Mouse (Mus musculus) cerebellum, adult 9-10 months (tissue): Measurements from ENCODE around the gene Rc3h1.
"Not testable (repeated sequence)": the region's sequence is repeated elsewhere in the genome, so short reads cannot be mapped to it uniquely, and the experiment has no call there.

Experiments
- DNase-seq: peaks from one replicate; pipeline ENCODE4 v3.0.0; 2022

Gene Rc3h1

GRCm38 (mm10) chr1:160906057-160906557 is at the start of gene Rc3h1:
TSS of gene Rc3h1 (plus strand) at chr1:160906418.
- peak; percentile 97 for DNase-seq

DNA sequence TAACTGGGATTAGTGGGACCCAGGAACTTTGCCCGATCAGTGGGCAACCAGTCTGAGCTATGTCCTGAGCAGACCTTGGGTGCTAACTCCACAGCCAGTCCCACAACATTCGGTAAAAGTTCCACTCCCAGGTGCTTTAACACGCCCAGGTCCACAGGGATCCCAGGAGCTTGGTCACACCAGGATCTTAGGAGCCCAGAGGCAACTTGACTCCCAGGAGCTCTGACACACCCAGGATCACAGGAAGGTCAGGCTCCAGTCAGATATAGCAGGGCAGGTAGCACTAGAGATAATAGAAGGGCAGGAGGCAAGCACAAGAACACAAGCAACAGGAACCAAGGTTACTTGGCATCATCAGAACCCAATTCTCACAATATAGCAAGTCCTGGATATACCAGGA is 48.1 kb upstream of the Rc3h1 start:
- no peak for DNase-seq

DNA sequence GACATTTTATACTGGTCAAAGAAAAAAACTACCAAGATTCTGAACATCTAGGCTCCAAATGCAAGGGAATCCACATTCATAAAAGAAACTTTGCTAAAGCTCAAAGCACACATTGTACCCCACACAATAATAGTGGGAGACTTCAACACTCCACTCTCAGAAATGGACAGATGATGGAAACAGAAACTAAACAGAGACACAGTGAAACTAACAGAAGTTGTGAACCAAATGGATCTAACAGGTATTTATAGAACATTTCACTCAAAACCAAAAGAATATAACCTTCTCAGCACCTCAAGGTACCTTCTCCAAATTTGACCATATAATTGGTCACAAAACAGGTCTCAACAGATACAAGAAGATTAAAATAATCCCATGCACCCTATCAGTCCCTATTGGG is 46.3 kb upstream of the Rc3h1 start:
- DNase-seq = not testable (repeated sequence)

DNA sequence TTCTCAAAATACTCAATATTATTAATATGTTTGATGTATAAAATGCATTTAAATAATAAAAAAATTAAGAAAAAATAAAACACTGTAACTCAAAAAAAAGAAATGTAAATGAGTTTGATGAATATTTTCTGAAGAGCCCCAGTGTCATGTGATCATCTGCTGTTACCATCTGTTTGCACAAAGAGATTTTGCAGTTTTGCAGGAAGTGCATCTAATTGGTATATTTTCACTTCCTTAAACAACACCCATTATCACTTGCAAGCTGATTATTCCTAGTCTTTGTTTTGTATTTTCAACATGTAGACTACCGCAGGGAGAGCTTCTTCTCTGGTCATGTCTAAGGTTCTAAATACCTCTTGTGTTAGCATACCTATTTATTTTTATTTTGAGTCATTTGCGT is 45.1 kb upstream of the Rc3h1 start:
- no peak for DNase-seq

DNA sequence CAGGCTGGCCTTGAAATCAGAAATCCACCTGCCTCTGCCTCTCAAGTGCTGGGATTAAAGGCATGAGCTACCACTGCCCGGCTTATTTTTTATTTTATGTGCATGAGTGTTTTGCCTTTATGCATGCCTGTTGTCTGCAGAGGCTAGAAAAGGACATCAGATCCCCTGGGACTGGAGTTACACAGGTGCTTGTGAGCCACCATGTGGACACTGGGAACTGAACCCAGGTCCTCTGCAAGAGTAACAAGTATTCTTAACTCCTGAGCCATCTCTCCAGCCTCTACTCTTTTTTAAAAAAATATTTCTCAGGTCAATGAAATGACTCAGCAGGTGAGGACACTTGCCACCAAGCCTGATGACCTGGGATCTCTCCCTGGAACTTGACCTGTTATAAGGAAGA is 44.6 kb upstream of the Rc3h1 start:
- no peak for DNase-seq

GRCm38 (mm10) chr1:160863027-160863426 is 43.2 kb upstream of the Rc3h1 start:
- DNase-seq = peak; percentile 79

DNA sequence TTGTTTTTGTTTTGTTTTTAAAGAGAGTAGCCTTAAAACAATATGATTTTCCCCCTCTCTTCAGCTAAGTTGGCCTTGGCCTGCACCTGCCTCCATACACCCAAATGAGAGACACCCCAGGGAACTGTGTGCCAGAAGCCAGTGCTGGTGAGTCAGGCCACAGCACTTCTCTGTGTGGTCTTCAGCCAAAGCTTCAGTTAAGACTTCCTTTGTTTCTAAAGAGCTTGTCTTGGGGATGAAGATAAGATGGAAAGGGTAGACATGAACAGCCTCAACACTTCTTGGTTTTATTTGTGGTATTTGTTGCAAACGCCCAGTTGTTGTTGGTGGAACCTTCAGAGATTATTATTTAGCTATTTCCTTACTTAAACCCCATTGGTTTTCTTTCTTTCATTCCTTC is 31.5 kb upstream of the Rc3h1 start:
- no peak for DNase-seq

DNA sequence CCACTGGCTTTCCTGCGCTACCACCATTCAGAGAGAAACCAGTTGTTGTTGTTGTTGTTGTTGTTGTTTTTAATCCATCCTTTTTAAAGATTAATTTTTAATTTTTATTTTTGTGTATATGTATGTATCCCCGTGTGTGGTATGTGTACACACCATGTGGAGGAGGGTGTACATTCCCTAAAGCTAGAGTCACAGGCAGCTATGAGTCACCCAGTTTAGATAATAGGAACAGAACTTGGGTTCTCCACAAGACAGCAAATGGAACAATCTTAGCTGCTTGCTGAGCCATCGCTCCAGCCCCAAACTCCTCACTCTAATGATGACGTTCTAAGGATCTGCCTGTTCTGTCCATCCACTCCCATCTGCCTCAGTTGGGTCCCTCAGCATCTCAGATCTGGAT is 29.2 kb upstream of the Rc3h1 start:
- no peak for DNase-seq

GRCm38 (mm10) chr1:160878485-160878884 is 27.7 kb upstream of the Rc3h1 start:
- no peak for DNase-seq

- DNase-seq = not testable (repeated sequence)
These were observed 24.8 kb upstream of the Rc3h1 start for GRCm38 (mm10) chr1:160881378-160881777.

- no peak for DNase-seq
These were observed 24.2 kb upstream of the Rc3h1 start for GRCm38 (mm10) chr1:160881968-160882367.

- DNase-seq = no peak
These were observed 21.9 kb upstream of the Rc3h1 start for GRCm38 (mm10) chr1:160884273-160884672.

DNA sequence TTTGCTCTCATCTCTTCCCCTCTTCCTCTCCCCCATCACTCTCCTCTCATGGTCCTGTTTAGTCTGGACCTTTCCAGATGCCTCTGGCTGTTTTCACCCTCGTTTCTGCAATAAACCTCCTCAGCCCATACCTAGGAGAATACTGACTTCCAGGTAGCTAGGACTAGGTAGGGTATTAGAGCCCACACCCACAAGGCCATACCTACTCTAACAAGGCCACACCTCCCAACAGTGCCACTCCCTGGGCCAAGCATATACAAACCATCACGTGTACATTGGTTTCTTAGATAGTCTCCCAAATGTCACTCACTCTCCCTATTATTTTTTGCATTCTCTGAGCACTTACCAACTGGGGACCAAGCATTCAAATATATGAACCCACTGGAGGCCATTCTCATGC is 21.2 kb upstream of the Rc3h1 start:
- no peak for DNase-seq

GRCm38 (mm10) chr1:160899701-160900100 is 6.5 kb upstream of the Rc3h1 start:
- no peak for DNase-seq

GRCm38 (mm10) chr1:160904047-160904446 is 2.2 kb upstream of the Rc3h1 start:
- DNase-seq = no peak

DNA sequence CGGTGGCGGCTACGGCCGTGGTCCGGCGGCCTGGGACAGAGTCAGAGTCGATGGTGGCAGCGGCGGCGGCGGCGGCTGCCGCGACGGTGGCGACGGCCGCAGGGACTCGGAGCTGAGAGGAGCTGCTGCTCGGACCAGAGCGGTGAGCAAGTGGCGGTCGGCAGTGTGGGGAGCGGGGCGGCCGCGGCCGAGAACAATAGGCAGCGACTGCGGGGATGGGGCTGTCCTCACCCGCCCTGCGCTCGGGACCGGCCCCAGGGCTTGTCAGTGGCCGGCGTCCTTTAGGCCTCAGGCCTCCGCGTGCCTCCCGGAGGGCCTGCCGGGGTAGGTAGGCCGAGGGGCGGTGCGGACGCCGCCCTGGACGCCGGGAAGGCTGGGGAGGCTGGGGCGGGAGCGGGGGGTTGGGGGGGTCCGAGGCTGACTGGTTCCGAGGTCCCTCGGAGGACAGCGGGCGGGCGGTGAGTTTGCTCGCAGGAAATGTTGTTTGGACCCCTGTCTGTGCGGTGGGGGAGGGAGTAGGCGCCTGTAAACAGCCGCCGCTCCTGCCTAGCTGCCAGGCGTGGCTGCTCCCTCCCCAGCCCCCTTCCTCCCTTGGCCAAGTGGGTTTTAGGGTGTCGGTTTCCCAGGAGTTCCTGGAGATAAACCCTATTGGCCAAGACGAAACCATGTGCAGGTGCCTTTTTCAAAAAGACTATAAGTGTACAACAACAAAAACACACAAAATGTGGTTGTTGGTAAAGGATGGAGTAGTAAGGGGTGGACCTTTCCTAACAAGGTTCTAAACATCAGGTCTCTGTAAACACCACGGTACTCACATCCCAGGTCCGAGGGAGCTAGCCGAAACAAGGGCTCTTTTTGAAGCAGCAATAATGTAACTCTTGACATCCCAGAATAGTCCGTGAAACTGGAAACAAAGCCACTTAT is 602 bp downstream of the Rc3h1 start:
- peak; percentile 63 for DNase-seq

- DNase-seq = no peak
These were observed 4.0 kb downstream of the Rc3h1 start for GRCm38 (mm10) chr1:160910176-160910575.

DNA sequence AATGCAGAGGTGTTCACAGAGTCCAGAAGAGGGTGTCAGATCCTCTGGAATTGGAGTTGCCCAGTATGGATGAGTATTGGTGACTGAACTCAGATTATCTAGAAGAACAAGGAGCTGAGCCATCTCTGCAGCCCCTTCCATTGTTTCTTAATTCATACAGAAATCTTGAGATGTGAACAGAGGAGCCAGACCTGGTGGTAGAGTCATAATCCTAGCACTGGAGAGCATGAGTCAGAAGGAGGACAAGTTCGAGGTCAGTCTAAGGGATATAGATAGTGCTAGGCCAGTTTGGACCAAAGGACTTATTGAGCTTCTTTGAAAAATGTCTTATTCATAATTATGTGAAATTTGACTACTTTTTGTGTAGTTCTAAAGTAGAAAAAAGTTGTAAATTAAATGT is 4.6 kb downstream of the Rc3h1 start:
- DNase-seq = no peak

DNA sequence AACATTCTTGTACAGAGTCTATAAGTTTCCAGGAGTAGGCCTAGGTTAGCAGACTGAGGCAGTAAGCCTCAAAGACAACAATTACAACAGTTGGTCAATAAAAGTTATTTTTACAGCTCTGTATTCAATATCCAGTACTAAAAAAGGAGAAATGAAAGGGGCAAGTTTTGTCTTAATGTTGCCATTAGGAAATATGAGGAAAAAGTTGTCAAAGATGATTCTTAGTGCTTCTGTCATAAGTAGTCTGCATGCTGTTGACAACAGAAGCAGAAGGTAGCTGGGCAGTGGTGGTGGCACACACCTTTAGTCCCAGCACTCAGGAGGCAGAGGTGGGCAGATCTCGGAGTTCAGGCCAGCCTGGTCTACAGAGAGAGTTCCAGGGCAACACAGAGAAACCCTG is 13.2 kb downstream of the Rc3h1 start:
- no peak for DNase-seq

DNA sequence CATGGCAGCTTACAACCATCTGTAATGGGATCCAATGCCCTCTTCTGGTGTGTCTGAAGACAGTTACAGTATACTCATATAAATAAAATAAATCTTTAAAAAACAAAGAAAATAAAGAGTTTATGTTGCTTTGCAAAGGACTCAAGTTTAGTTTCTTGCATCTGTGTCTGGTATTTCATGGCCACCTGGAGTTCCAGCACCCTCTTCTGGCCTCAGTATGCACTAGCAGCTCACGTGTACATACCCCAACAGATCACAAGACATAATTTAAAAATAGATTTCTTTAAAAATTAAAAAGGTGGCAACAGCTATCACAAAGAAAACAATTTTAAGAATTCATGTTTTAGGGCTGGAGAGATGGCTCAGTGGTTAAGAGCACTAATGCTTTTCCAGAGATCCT is 15.7 kb downstream of the Rc3h1 start:
- no peak for DNase-seq

DNA sequence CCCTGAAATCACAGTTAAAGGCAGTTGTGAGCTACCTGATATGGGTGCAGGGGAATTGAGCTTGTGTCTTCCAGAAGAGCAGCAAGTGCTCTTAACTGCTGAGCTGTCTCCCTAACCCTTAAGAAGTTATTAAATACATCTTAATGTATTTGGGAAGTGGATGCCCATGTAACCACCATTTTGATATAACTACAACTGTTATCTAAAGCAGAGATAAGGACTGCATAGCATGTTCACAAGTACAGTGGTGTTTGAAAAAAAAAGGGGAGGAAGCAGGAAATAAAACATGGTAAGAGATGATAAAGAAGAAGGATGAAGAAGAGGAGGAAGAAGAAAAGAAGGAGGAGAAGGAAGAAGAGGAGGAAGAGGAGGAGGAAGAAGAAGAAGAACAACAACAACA is 25.1 kb downstream of the Rc3h1 start:
- no peak for DNase-seq

DNA sequence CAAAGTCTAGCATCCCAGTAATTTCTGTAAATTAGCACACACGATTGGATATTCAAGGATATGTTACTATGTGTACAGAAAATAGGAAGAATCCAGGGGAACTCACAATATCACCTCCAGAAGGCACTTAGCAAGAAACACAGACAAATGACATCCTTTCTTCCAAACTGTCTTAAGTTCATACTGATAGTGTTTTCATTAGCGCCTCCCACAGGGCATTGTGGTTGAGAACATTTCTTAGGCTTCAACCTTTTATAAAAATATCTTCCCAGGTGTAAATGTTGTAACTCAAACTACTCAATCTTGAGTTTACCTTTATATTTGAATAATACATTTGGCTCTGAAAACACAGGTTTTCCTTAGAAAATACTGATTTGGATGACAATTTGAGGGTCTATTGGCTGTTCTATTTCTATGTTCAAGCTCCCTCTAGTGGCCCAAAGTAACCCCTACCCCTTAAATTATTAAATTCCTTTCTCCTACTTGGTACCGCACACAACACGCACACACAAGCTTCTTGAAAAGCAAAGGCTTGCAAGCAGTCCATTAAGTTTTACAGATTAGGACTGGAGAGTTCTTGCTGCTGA is 27.8 kb downstream of the Rc3h1 start:
- DNase-seq = peak; percentile 61

DNA sequence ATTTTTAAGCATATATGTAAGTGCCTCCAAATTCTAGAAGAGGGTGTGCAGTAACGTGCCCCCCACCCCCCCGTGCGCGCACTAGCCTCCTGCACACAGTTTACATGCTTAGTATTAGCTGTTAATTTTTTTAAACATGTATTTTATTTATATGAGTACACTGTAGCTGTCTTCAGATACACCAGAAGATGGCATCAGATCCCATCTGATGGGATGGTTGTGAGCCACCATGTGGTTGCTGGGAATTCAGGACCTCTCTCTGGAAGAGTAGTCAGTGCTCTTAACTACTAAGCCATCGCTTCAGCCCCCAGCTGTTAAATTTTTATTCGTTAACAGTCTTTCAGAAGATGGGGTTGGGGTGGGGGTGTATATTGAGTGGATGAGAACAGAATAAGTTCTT is 29.3 kb downstream of the Rc3h1 start:
- no peak for DNase-seq

GRCm38 (mm10) chr1:160963199-160963598 is 57.0 kb downstream of the Rc3h1 start:
- DNase-seq = no peak
